Mouse (Mus musculus): ENCODE results near the gene Ppp4r2. TPM values are rescaled to one million over a fixed set of nuclear protein-coding genes. Genes with fewer than 3 reads are reported as not detected.
"Not testable (repeated sequence)": the region's sequence is repeated elsewhere in the genome, so short reads cannot be mapped to it uniquely, and the experiment has no call there.

Ppp4r2 gene
- polyA plus RNA-seq, 1 experiment from 2014 or later, result 18.7 TPM

DNA sequence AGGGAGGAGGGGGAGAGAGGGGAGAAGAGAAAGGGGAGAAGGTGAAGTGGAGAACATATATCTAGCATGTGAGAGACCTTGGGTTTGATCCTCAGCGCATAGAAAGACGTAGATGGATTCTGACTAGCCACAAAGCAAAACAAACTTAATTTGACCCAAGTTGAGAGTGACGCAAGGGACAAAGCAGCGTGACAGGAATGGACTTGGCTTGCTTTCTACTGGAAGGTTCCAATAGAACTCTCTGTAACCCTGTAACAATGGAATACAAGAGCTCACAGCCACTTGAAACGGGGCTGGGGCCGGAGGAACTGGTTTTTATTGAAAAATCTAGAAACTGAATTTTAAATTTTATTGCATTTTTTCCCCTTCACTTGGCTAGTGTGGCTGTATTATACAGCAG lies 1.7 kb upstream of the Ppp4r2 start:
- Histone ChIP-seq H3K4me2 (replicated peaks) (no peak overlapping the region), H3K36me3 (peaks cover 16% of the 10 kb centered on the region), H3K9me3 (replicated peaks) (no peaks in the 10 kb centered on the region), H3K4me1 (peaks cover 8% of the 10 kb centered on the region), H3K27ac (replicated peaks) (no peak overlapping the region), H3K27me3 (no peaks in the 10 kb centered on the region), H3K9ac (no peak overlapping the region), H3K4me3 (replicated peaks) (no peak overlapping the region)
- 83% methylated on average over 6 of the region's 6 CpGs for WGBS
- ATAC-seq (ENCODE audit: insufficient number of reproducible peaks, low FRiP score, low TSS enrichment, low read depth), result no peak

DNA sequence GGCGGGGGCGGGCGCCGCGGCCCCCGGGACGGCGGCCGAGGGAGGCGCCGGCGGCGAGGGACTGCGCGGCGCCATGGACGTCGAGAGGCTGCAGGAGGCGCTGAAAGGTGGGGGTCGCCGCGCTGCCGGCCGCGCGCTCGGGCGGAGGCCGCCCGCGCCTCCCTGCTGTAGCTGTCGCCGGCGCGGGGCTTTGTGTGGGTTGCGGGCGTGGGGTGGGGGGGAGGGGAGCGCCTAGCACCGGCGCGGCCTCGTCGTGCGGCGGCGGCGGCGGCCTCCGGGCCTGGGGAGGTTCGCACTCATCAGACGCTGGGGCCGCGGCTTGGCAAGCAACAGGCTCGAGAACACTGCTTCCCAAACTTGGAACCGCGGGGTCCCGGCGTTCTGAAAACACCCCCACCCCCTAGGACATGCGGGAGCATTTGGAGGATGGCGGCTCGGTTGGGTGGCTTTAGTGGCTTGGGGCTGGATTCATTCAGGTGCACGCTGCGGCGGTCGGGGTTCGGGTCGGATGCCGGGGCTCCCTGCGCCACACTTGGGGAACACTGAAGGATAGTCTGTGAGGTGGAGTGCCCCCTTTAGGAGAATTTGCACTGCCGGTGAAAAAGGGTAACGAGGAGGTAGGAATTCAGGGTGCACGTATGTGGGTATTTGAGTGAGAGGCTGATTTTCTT lies 524 bp downstream of the Ppp4r2 start:
- H3K27ac ChIP-seq (replicated peaks), result peak overlapping the region; percentile 91
- peaks cover 13% of the 10 kb centered on the region for H3K4me1 ChIP-seq
- H3K9me3 ChIP-seq (replicated peaks), result no peaks in the 10 kb centered on the region
- H3K4me3 ChIP-seq (replicated peaks), result peak overlapping the region; percentile 84
- peaks cover 37% of the 10 kb centered on the region for H3K36me3 ChIP-seq
- 1% methylated on average over 59 of the region's 72 CpGs for WGBS
- ATAC-seq (ENCODE audit: insufficient number of reproducible peaks, low FRiP score, low TSS enrichment, low read depth), result peak; percentile 87
- peak overlapping the region; percentile 64 for H3K9ac ChIP-seq
- no peaks in the 10 kb centered on the region for H3K27me3 ChIP-seq
- H3K4me2 ChIP-seq (replicated peaks), result peak overlapping the region; percentile 48

DNA sequence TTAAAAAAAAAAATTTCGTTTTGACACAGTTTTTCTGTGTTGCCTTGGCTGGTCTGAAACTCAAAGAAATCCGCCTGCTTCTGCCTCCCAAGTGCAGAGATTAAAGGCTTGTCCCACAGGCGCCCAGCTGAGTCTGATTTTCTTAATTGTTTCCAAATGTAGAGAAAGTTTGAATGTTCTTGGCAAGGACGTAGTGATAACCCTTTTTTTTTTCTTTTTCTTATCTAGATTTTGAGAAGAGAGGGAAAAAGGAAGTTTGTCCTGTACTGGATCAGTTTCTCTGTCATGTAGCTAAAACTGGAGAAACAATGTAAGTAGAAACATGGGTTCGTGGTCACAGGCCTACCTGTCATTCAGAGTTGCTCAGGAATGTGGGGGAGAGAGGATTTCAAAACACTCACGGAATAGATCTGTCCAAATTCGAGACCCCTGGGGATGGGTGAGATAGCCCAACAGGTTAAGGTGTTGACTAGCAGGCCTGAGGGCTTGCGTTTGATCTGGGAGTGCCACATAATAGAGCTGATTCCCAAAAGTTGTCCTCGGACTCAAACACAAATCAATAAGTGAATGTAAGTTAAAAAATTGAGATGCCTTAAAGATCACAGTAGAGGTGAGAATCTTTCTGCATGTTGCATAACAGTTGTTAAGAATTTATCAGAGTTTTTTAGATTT lies 1.2 kb downstream of the Ppp4r2 start:
- no peaks in the 10 kb centered on the region for H3K9me3 ChIP-seq (replicated peaks)
- peak overlapping the region; percentile 91; the same call in 1 of the 2 replicates for H3K27ac ChIP-seq (replicated peaks)
- no peak for ATAC-seq (ENCODE audit: insufficient number of reproducible peaks, low FRiP score, low TSS enrichment, low read depth)
- peak overlapping the region; percentile 64; the same call in 1 of the 2 replicates for H3K9ac ChIP-seq
- H3K27me3 ChIP-seq, result no peaks in the 10 kb centered on the region
- WGBS, result 32% methylated on average over 9 of the region's 9 CpGs
- peak overlapping the region; percentile 48 for H3K4me2 ChIP-seq (replicated peaks)
- H3K4me1 ChIP-seq, result peaks cover 13% of the 10 kb centered on the region
- H3K4me3 ChIP-seq (replicated peaks), result peak overlapping the region; percentile 84
- H3K36me3 ChIP-seq, result peaks cover 42% of the 10 kb centered on the region

DNA sequence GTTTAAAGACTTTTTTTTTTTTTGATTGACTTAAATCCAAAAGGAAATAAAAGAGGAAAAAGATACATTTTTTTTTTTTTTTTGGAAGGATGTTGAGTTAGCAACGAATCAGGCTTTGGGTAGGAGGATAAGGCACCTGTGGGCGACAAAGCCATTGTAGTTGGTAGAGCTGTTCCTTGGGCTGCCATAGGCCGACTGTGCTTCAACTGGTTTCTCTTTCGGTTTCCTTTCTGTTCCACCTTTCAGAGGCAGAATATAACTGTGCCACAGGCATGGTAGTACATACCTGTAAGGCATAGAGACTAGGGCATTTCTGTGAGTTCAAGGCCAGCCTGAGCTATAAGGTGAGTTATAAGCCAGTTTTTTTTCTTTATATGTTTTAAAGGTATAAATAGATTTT lies 11.6 kb downstream of the Ppp4r2 start:
- Histone ChIP-seq H3K9me3 (replicated peaks) (no peaks in the 10 kb centered on the region), H3K4me1 (no peaks in the 10 kb centered on the region), H3K4me2 (replicated peaks) (no peak overlapping the region), H3K27ac (replicated peaks) (no peak overlapping the region), H3K4me3 (replicated peaks) (no peak overlapping the region), H3K27me3 (no peaks in the 10 kb centered on the region), H3K9ac (no peak overlapping the region), H3K36me3 (peaks cover 44% of the 10 kb centered on the region)
- no peak for ATAC-seq (ENCODE audit: insufficient number of reproducible peaks, low FRiP score, low TSS enrichment, low read depth)
- 98% methylated on average over 4 of the region's 4 CpGs for WGBS

DNA sequence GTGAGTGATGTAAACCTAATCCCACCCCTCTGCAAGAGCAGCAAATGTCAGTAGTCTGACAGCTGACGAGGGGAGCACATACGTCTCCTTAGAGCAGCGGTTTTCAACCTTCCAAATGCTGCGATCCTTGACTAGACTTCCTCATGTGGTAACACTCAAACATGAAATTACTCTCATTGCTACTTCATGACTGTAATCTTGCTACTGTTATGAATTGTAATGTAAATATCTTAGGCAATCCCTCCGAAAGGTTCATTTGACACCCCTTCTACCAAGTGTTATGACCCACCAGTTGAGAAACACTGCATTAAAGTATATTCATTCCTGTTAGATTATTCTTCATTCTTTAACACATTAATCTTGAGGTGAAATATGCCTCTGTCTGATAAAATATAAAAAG lies 13.8 kb downstream of the Ppp4r2 start:
- ATAC-seq (ENCODE audit: insufficient number of reproducible peaks, low FRiP score, low TSS enrichment, low read depth), result no peak
- Histone ChIP-seq H3K9me3 (replicated peaks) (no peaks in the 10 kb centered on the region), H3K4me2 (replicated peaks) (no peak overlapping the region), H3K9ac (no peak overlapping the region), H3K4me1 (no peaks in the 10 kb centered on the region), H3K36me3 (peaks cover 31% of the 10 kb centered on the region), H3K4me3 (replicated peaks) (no peak overlapping the region), H3K27me3 (no peaks in the 10 kb centered on the region), H3K27ac (replicated peaks) (no peak overlapping the region)
- WGBS, result 81% methylated on average over 5 of the region's 5 CpGs

DNA sequence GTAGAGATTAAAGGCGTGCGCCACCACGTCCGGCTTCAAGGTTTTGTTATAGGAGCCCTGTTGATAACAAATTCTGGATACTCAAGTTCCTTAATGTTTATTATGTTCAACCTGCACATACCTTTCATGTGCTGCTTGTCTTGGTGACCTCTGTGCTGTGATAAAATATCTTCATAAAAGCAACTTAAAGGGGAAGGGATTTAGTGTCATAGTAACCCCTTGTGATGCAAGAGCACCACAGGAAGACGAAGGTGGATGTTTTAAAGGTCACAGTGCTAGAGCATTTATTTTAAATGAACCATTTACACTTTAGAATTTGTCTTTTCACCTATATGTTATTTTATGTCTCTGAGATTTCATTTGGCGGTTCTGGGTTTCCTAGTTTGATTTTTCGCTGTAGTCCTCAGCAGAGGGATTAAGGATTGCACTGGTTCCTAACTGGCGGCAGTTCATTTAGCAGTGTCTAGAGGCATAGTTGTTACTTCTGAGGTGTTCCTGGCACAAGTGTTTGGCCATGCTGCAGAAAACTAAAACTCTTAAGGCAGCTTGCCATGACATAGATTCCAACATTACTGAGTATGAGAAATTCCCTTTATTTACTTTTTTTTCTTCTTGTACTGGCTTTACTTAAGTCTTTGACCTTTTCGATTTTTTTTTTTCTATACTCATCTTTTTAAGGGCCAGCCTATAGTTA lies 15.4 kb downstream of the Ppp4r2 start:
- Histone ChIP-seq H3K9ac (no peak overlapping the region), H3K4me3 (replicated peaks) (no peak overlapping the region), H3K36me3 (peaks cover 27% of the 10 kb centered on the region), H3K27me3 (no peaks in the 10 kb centered on the region), H3K27ac (replicated peaks) (no peak overlapping the region), H3K4me1 (no peaks in the 10 kb centered on the region), H3K9me3 (replicated peaks) (no peaks in the 10 kb centered on the region), H3K4me2 (replicated peaks) (no peak overlapping the region)
- 80% methylated on average over 9 of the region's 9 CpGs for WGBS
- no peak for ATAC-seq (ENCODE audit: insufficient number of reproducible peaks, low FRiP score, low TSS enrichment, low read depth)

DNA sequence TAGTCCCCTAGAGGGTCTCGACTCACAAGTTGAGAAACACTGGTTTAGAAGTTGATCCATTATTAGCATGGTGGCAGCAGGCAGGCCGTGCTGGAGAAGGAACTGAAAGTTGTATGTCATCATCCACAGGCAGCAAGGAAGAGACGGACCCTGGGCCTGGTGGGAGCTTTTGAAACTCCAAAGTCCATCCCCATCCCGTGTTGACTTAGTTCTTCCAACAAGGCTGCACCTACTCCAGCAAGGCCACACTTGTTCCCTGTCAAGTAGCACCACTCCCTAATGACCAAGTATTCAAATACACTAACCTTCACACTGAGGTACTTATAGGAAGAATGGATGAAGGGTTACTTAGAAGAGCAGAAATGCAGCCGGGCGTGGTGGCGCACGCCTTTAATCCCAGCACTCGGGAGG lies 17.3 kb downstream of the Ppp4r2 start:
- no peak for ATAC-seq (ENCODE audit: insufficient number of reproducible peaks, low FRiP score, low TSS enrichment, low read depth)
- WGBS, result 74% methylated on average over 9 of the region's 9 CpGs
- Histone ChIP-seq H3K9me3 (replicated peaks) (no peaks in the 10 kb centered on the region), H3K27ac (replicated peaks) (no peak overlapping the region), H3K4me3 (replicated peaks) (no peak overlapping the region), H3K4me1 (no peaks in the 10 kb centered on the region), H3K4me2 (replicated peaks) (no peak overlapping the region), H3K27me3 (no peaks in the 10 kb centered on the region), H3K9ac (no peak overlapping the region), H3K36me3 (peaks cover 28% of the 10 kb centered on the region)

DNA sequence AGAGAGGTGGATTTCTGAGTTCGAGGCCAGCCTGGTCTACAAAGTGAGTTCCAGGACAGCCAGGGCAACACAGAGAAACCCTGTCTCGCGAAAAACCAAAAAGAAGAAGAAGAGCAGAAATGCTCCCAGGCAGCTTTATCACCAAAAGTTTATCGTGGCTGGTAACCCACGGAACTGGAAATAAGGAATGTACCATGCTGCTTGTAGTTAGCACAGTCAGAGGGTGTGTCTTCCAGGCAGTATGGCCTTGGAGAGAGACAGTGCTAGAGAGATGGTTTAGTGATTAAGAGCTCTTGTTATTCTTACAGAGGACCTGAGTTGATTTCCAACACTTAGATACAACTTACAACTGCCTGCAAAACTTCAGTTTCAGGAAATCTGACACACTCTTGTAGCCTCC lies 17.7 kb downstream of the Ppp4r2 start:
- no peaks in the 10 kb centered on the region for H3K4me1 ChIP-seq
- no peak overlapping the region for H3K4me2 ChIP-seq (replicated peaks)
- WGBS, result 80% methylated on average over 5 of the region's 5 CpGs
- H3K27ac ChIP-seq (replicated peaks), result no peak overlapping the region
- H3K36me3 ChIP-seq, result peaks cover 26% of the 10 kb centered on the region
- ATAC-seq (ENCODE audit: insufficient number of reproducible peaks, low FRiP score, low TSS enrichment, low read depth), result no peak
- no peak overlapping the region for H3K9ac ChIP-seq
- no peaks in the 10 kb centered on the region for H3K27me3 ChIP-seq
- H3K9me3 ChIP-seq (replicated peaks), result no peaks in the 10 kb centered on the region
- H3K4me3 ChIP-seq (replicated peaks), result no peak overlapping the region

DNA sequence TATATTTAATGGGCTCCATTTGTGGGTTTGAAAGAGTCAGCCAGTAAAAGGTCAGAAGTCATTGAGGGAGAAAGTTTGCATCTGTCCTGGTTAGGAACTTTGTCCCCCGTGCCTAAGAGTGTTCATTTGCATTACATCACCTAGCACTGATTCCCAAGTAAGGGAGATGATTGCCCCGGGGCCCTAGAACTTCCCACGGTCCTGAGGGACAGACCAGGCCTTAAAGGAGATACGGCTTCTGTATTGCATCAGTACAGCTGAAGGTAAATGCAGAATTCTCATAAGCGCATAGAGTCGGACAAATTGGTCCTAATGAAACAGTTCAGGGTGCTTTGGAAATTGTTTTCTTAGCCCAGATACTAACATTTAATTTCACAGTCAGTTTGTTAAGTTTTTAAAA lies 31.9 kb downstream of the Ppp4r2 start:
- 77% methylated on average over 6 of the region's 6 CpGs for WGBS
- Histone ChIP-seq H3K27ac (replicated peaks) (no peak overlapping the region), H3K9ac (no peak overlapping the region), H3K4me3 (replicated peaks) (no peak overlapping the region), H3K27me3 (no peaks in the 10 kb centered on the region), H3K9me3 (replicated peaks) (no peaks in the 10 kb centered on the region), H3K4me1 (no peaks in the 10 kb centered on the region), H3K4me2 (replicated peaks) (no peak overlapping the region), H3K36me3 (peaks cover 24% of the 10 kb centered on the region)
- ATAC-seq (ENCODE audit: insufficient number of reproducible peaks, low FRiP score, low TSS enrichment, low read depth), result no peak

DNA sequence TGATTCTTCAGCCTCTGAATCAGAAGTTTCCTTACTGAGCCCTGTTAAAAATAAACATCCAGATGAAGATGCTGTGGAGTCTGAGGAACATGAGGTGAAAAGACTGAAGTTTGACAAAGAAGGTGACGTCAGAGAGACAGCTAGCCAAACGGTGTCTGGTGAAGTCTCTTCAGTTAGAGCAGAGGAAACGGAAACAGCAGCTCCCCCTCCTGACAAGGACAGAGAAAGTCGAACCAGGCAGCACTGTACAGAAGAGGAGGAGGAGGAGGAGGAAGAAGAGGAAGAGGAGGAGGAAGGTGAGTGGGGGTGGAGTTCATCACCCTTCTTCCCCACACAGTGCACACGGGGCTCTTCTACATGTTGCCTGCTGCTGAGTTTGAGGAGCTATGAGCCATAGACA lies 32.4 kb downstream of the Ppp4r2 start:
- H3K9ac ChIP-seq; H3K27me3 ChIP-seq; H3K4me1 ChIP-seq; H3K4me3 ChIP-seq (replicated peaks); H3K27ac ChIP-seq (replicated peaks); H3K9me3 ChIP-seq (replicated peaks); H3K4me2 ChIP-seq (replicated peaks); ATAC-seq (ENCODE audit: insufficient number of reproducible peaks, low FRiP score, low TSS enrichment, low read depth): not testable (repeated sequence)
- H3K36me3 ChIP-seq, result peaks cover 24% of the 10 kb centered on the region
- WGBS, result 75% methylated on average over 2 of the region's 5 CpGs

DNA sequence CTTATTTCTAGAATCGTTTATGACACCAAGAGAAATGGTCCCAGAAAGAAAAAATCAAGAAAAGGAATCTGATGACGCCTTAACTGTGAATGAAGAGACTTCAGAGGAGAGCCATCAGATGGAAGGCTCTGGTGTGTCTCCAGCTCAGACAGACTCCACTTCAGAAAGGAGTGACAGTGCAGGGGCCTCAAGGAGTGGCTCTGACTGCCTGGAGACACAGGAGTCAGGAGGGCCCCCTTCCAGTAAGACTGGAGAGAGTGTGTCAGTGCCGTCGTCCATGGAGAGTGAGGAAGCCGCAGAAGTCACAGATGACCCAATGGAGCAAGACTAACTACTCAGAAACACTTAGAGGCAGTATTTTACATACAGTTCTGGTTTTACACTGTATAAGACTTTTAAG lies 32.8 kb downstream of the Ppp4r2 start:
- H3K4me3 ChIP-seq (replicated peaks), result not testable (repeated sequence)
- 86% methylated on average over 5 of the region's 5 CpGs for WGBS

More for the DNA sequence above, 32.8 kb downstream of the Ppp4r2 start:
- not testable (repeated sequence) for ATAC-seq (ENCODE audit: insufficient number of reproducible peaks, low FRiP score, low TSS enrichment, low read depth); H3K27ac ChIP-seq (replicated peaks); H3K9me3 ChIP-seq (replicated peaks); H3K9ac ChIP-seq; H3K4me1 ChIP-seq; H3K4me2 ChIP-seq (replicated peaks); H3K27me3 ChIP-seq
- H3K36me3 ChIP-seq, result peaks cover 23% of the 10 kb centered on the region

All from embryonic facial prominence, embryonic 15.5 days (tissue).